Mouse (Mus musculus): Measurements from ENCODE around the gene Ifngr1. TPM values are rescaled to one million over a fixed set of nuclear protein-coding genes. Genes with fewer than 3 reads are reported as not detected.

Ifngr1 gene
- total and polyA plus RNA-seq, 2 experiments: 9.0 to 16.8 TPM

DNA sequence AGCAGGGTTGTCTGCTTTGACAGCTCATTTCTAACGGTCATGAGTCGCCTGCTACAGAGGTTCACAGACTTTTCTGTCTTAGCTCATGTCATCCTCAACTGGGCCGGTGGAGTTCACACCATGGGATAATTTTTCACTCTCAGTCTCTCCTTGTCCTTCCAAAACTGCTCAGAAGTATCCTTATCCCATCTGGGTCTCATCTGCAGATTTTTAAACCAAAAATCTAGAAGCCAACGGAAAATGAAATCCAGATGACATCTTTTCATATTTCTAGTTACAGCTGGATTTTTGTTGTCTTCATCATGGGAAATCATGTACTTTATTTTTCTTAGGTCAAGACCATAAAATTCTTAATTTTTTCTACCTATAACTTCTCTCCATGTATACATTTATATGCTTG, 34.1 kb upstream of the Ifngr1 start:
- Histone ChIP-seq H3K27me3 (ENCODE audit: control insufficient read depth, insufficient read depth, low read length) (no peaks in the 10 kb centered on the region), H3K79me2 (ENCODE audit: control insufficient read depth, insufficient read depth, low read length) (no peaks in the 10 kb centered on the region), H3K9ac (ENCODE audit: low read depth, low read length) (no peak overlapping the region), H3K36me3 (ENCODE audit: control insufficient read depth, insufficient read depth, low read length) (no peaks in the 10 kb centered on the region), H3K4me1 (ENCODE audit: control insufficient read depth, insufficient read depth, low read length) (peaks cover 7% of the 10 kb centered on the region), H3K4me3 (ENCODE audit: insufficient read depth, low read depth, low read length) (no peak overlapping the region), H3K27ac (replicated peaks; ENCODE audit: insufficient read depth, low read depth, low read length) (no peak overlapping the region)
- WGBS: 95% methylated on average over 4 of the region's 4 CpGs
- TF ChIP-seq CTCF (IDR thresholded peaks at IDR 0.05; ENCODE audit: low read depth, low read length) (no peak), POLR2A (IDR thresholded peaks at IDR 0.05; ENCODE audit: extremely low read depth, insufficient read depth, low read length) (no peak)
- DNase-seq (ENCODE audit: extremely low read depth, low read depth, low spot score): no peak

GRCm38 (mm10) chr10:19559565-19560165, 32.1 kb upstream of the Ifngr1 start:
- DNase-seq (ENCODE audit: extremely low read depth, low read depth, low spot score): peak; percentile 30
- 70% methylated on average over 8 of the region's 8 CpGs for WGBS

GRCm38 (mm10) chr10:19562598-19562997, 29.2 kb upstream of the Ifngr1 start:
- TF ChIP-seq CTCF (IDR thresholded peaks at IDR 0.05; ENCODE audit: low read depth, low read length) (no peak), POLR2A (IDR thresholded peaks at IDR 0.05; ENCODE audit: extremely low read depth, insufficient read depth, low read length) (no peak)
- no peaks in the 10 kb centered on the region for H3K36me3 ChIP-seq (ENCODE audit: control insufficient read depth, insufficient read depth, low read length)
- no peaks in the 10 kb centered on the region for H3K27me3 ChIP-seq (ENCODE audit: control insufficient read depth, insufficient read depth, low read length)

More at GRCm38 (mm10) chr10:19559565-19560165, 32.1 kb upstream of the Ifngr1 start:
- H3K27me3 ChIP-seq (ENCODE audit: control insufficient read depth, insufficient read depth, low read length): no peaks in the 10 kb centered on the region
- H3K4me3 ChIP-seq (ENCODE audit: insufficient read depth, low read depth, low read length): no peak overlapping the region
- H3K27ac ChIP-seq (replicated peaks; ENCODE audit: insufficient read depth, low read depth, low read length): no peak overlapping the region
- TF ChIP-seq CTCF (IDR thresholded peaks at IDR 0.05; ENCODE audit: low read depth, low read length): no peak
- TF ChIP-seq POLR2A (IDR thresholded peaks at IDR 0.05; ENCODE audit: extremely low read depth, insufficient read depth, low read length): no peak
- H3K36me3 ChIP-seq (ENCODE audit: control insufficient read depth, insufficient read depth, low read length): no peaks in the 10 kb centered on the region
- H3K79me2 ChIP-seq (ENCODE audit: control insufficient read depth, insufficient read depth, low read length): no peaks in the 10 kb centered on the region
- no peak overlapping the region for H3K9ac ChIP-seq (ENCODE audit: low read depth, low read length)
- no peaks in the 10 kb centered on the region for H3K4me1 ChIP-seq (ENCODE audit: control insufficient read depth, insufficient read depth, low read length)

GRCm38 (mm10) chr10:19563443-19563861, 28.3 kb upstream of the Ifngr1 start:
- no peaks in the 10 kb centered on the region for H3K4me1 ChIP-seq (ENCODE audit: control insufficient read depth, insufficient read depth, low read length)
- no peak for TF ChIP-seq POLR2A (IDR thresholded peaks at IDR 0.05; ENCODE audit: extremely low read depth, insufficient read depth, low read length)
- no peak for TF ChIP-seq CTCF (IDR thresholded peaks at IDR 0.05; ENCODE audit: low read depth, low read length)
- H3K36me3 ChIP-seq (ENCODE audit: control insufficient read depth, insufficient read depth, low read length): no peaks in the 10 kb centered on the region
- H3K4me3 ChIP-seq (ENCODE audit: insufficient read depth, low read depth, low read length): no peak overlapping the region
- no peak overlapping the region for H3K9ac ChIP-seq (ENCODE audit: low read depth, low read length)
- WGBS: 45% methylated on average over 1 of the region's 1 CpGs
- H3K27me3 ChIP-seq (ENCODE audit: control insufficient read depth, insufficient read depth, low read length): no peaks in the 10 kb centered on the region
- no peak overlapping the region for H3K27ac ChIP-seq (replicated peaks; ENCODE audit: insufficient read depth, low read depth, low read length)
- H3K79me2 ChIP-seq (ENCODE audit: control insufficient read depth, insufficient read depth, low read length): no peaks in the 10 kb centered on the region
- no peak for DNase-seq (ENCODE audit: extremely low read depth, low read depth, low spot score)

More at GRCm38 (mm10) chr10:19562598-19562997, 29.2 kb upstream of the Ifngr1 start:
- Histone ChIP-seq H3K79me2 (ENCODE audit: control insufficient read depth, insufficient read depth, low read length) (no peaks in the 10 kb centered on the region), H3K9ac (ENCODE audit: low read depth, low read length) (no peak overlapping the region), H3K4me3 (ENCODE audit: insufficient read depth, low read depth, low read length) (no peak overlapping the region), H3K4me1 (ENCODE audit: control insufficient read depth, insufficient read depth, low read length) (no peaks in the 10 kb centered on the region), H3K27ac (replicated peaks; ENCODE audit: insufficient read depth, low read depth, low read length) (no peak overlapping the region)
- 93% methylated on average over 3 of the region's 3 CpGs for WGBS
- no peak for DNase-seq (ENCODE audit: extremely low read depth, low read depth, low spot score)

DNA sequence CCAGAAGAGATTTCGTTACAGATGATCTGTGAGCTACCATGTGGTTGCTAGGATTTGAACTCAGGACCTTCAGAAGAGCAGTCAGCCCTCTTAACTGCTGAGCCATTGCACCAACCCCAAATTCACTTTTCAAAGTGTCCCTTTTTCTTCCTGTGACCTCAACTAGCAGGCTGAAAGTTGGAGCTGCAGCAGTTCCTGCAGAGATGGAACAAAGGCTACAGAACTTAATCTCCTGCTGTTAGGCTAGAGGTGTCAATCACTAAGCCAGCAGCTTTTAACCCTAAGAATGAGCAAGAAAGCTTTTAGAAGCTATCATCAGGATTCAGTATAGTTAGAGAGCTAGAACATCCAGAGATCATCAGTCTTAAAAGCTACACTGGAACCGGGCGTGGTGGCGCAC, 24.3 kb upstream of the Ifngr1 start:
- no peak overlapping the region for H3K9ac ChIP-seq (ENCODE audit: low read depth, low read length)
- WGBS: 98% methylated on average over 4 of the region's 4 CpGs
- DNase-seq (ENCODE audit: extremely low read depth, low read depth, low spot score): no peak

DNA sequence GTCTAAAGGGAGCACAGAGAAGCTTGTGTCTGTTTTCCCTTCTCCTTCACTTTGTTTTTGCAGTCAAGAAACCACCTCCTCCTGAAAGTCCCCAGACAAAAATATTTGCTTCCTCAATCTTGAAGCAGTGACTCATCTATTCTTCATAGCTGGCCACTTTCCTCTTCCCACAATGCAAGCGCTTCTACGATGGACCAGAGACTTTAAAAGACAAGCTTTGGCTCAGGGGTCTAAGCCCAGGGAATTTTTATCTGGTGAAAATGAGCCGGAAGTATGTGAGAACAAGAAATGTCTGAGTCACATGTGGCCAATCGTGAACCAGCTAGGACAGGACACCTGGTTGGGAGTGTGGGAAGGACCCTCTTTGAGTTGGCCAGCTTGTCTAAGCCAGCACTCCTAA, 21.5 kb upstream of the Ifngr1 start:
- H3K79me2 ChIP-seq (ENCODE audit: control insufficient read depth, insufficient read depth, low read length): no peaks in the 10 kb centered on the region
- 65% methylated on average over 4 of the region's 4 CpGs for WGBS

More for the DNA sequence above, 24.3 kb upstream of the Ifngr1 start:
- H3K27me3 ChIP-seq (ENCODE audit: control insufficient read depth, insufficient read depth, low read length): no peaks in the 10 kb centered on the region
- no peak for TF ChIP-seq POLR2A (IDR thresholded peaks at IDR 0.05; ENCODE audit: extremely low read depth, insufficient read depth, low read length)
- no peak for TF ChIP-seq CTCF (IDR thresholded peaks at IDR 0.05; ENCODE audit: low read depth, low read length)
- no peak overlapping the region for H3K27ac ChIP-seq (replicated peaks; ENCODE audit: insufficient read depth, low read depth, low read length)
- H3K36me3 ChIP-seq (ENCODE audit: control insufficient read depth, insufficient read depth, low read length): no peaks in the 10 kb centered on the region
- H3K79me2 ChIP-seq (ENCODE audit: control insufficient read depth, insufficient read depth, low read length): no peaks in the 10 kb centered on the region
- no peak overlapping the region for H3K4me3 ChIP-seq (ENCODE audit: insufficient read depth, low read depth, low read length)
- H3K4me1 ChIP-seq (ENCODE audit: control insufficient read depth, insufficient read depth, low read length): peaks cover 2% of the 10 kb centered on the region; the same call in 1 of the 2 replicates

More for the DNA sequence above, 21.5 kb upstream of the Ifngr1 start:
- DNase-seq (ENCODE audit: extremely low read depth, low read depth, low spot score): peak; percentile 30
- Histone ChIP-seq H3K9ac (ENCODE audit: low read depth, low read length) (no peak overlapping the region), H3K27ac (replicated peaks; ENCODE audit: insufficient read depth, low read depth, low read length) (peak overlapping the region; percentile 48), H3K4me1 (ENCODE audit: control insufficient read depth, insufficient read depth, low read length) (peaks cover 2% of the 10 kb centered on the region; the same call in 1 of the 2 replicates), H3K4me3 (ENCODE audit: insufficient read depth, low read depth, low read length) (no peak overlapping the region), H3K36me3 (ENCODE audit: control insufficient read depth, insufficient read depth, low read length) (no peaks in the 10 kb centered on the region), H3K27me3 (ENCODE audit: control insufficient read depth, insufficient read depth, low read length) (no peaks in the 10 kb centered on the region)
- TF ChIP-seq CTCF (IDR thresholded peaks at IDR 0.05; ENCODE audit: low read depth, low read length): no peak
- no peak for TF ChIP-seq POLR2A (IDR thresholded peaks at IDR 0.05; ENCODE audit: extremely low read depth, insufficient read depth, low read length)
